Mouse (Mus musculus) kidney, embryonic 14.5 days (tissue): ENCODE measurements around the gene Il15. TPM values are rescaled to one million over a fixed set of nuclear protein-coding genes. Genes with fewer than 3 reads are reported as not detected.

Experiments
- ATAC-seq: fragments of 200-750 bp; cut with Nextera tagmentation; 2 replicates; pipeline ENCODE4 v1.8.0; 2017; ENCODE audit warnings: moderate number of reproducible peaks, mild to moderate bottlenecking, moderate TSS enrichment, moderate library complexity; ENCODE audit not compliant: low FRiP score, low TSS enrichment
- H3K27ac ChIP-seq: fragments of 300-500 bp; sonication (generic); 2 replicates; pipeline ENCODE4 v1.5.1; 2014; ENCODE audit warnings: low read depth, mild to moderate bottlenecking, low read length, moderate library complexity, mixed read lengths
- H3K27me3 ChIP-seq: fragments of 300-500 bp; sonication (generic); 2 replicates; pipeline ENCODE4 v1.6.1; 2014; ENCODE audit warnings: mild to moderate bottlenecking, low read length; ENCODE audit not compliant: control insufficient read depth, insufficient read depth
- H3K36me3 ChIP-seq: fragments of 300-500 bp; sonication (generic); 2 replicates; pipeline ENCODE4 v1.6.1; 2014; ENCODE audit warnings: low read length, mixed read lengths; ENCODE audit not compliant: control insufficient read depth, insufficient read depth
- H3K4me1 ChIP-seq: fragments of 300-500 bp; sonication (generic); 2 replicates; pipeline ENCODE4 v1.6.1; 2014; ENCODE audit warnings: low read length, mixed read lengths; ENCODE audit not compliant: control insufficient read depth, insufficient read depth
- H3K4me2 ChIP-seq: fragments of 300-500 bp; sonication (generic); replicated peaks from 2 replicates; pipeline ENCODE4 v1.6.1; 2014; ENCODE audit warnings: low read depth, mild to moderate bottlenecking, low read length
- H3K4me3 ChIP-seq: fragments of 300-500 bp; sonication (generic); 2 replicates; pipeline ENCODE4 v1.5.1; 2014; ENCODE audit warnings: mild to moderate bottlenecking, low read length
- H3K9ac ChIP-seq: fragments of 300-500 bp; sonication (generic); 2 replicates; pipeline ENCODE4 v1.6.1; 2014; ENCODE audit warnings: low read depth, mild to moderate bottlenecking, low read length, moderate library complexity
- H3K9me3 ChIP-seq: fragments of 300-500 bp; sonication (generic); 2 replicates; pipeline ENCODE4 v1.6.1; 2016; ENCODE audit warnings: low read length; ENCODE audit not compliant: control insufficient read depth
- WGBS: fragments of 180-500 bp; shearing (Covaris S2); extraction: QIAGEN DNeasy Blood & Tissue Kit; methylation state at CpG from one replicate; pipeline ENCODE4 v1.1.7; 2014; 5-methylcytosine and 5-hydroxymethylcytosine counted together
- polyA plus RNA-seq: library from polyadenylated mRNA; unstranded; fragments of >200 nt; fragmentation: Nextera tagmentation; extraction: Ambion mirVana; gene quantifications from 2 replicates; pipeline ENCODE4 v1.2.1, GENCODE M21; 2014

The Il15 gene
- polyA plus RNA-seq, 1 experiment from 2014 or later, result 7.0 TPM

- H3K4me2 ChIP-seq, result no peak overlapping the region
- no peaks in the 10 kb centered on the region for H3K9me3 ChIP-seq
- H3K9ac ChIP-seq, result no peak overlapping the region
- H3K4me1 ChIP-seq, result no peaks in the 10 kb centered on the region
- ATAC-seq, result no peak
- H3K27ac ChIP-seq, result no peak overlapping the region
- no peaks in the 10 kb centered on the region for H3K36me3 ChIP-seq
- no peak overlapping the region for H3K4me3 ChIP-seq
- H3K27me3 ChIP-seq, result no peaks in the 10 kb centered on the region
- 89% methylated on average over 8 of the region's 8 CpGs for WGBS
These were observed 71.3 kb downstream of the Il15 start for GRCm38 (mm10) chr8:82331675-82332234.

GRCm38 (mm10) chr8:82327986-82328652, 74.9 kb downstream of the Il15 start:
- Histone ChIP-seq H3K36me3 (no peaks in the 10 kb centered on the region), H3K4me2 (no peak overlapping the region), H3K27me3 (no peaks in the 10 kb centered on the region), H3K9me3 (no peaks in the 10 kb centered on the region), H3K4me1 (no peaks in the 10 kb centered on the region), H3K4me3 (no peak overlapping the region), H3K27ac (no peak overlapping the region), H3K9ac (no peak overlapping the region)
- peak; percentile 78 for ATAC-seq
- 26% methylated on average over 2 of the region's 2 CpGs for WGBS

- H3K4me1 ChIP-seq, result no peaks in the 10 kb centered on the region
- WGBS, result 70% methylated on average over 1 of the region's 1 CpGs
- no peak overlapping the region for H3K27ac ChIP-seq
- H3K27me3 ChIP-seq, result no peaks in the 10 kb centered on the region
- no peak for ATAC-seq
- no peaks in the 10 kb centered on the region for H3K36me3 ChIP-seq
- H3K4me3 ChIP-seq, result no peak overlapping the region
- no peak overlapping the region for H3K9ac ChIP-seq
- no peaks in the 10 kb centered on the region for H3K9me3 ChIP-seq
- no peak overlapping the region for H3K4me2 ChIP-seq
These were observed 77.0 kb downstream of the Il15 start for GRCm38 (mm10) chr8:82326061-82326460.

GRCm38 (mm10) chr8:82325586-82325985, 77.4 kb downstream of the Il15 start:
- Histone ChIP-seq H3K4me2 (no peak overlapping the region), H3K9me3 (no peaks in the 10 kb centered on the region), H3K27me3 (no peaks in the 10 kb centered on the region), H3K36me3 (no peaks in the 10 kb centered on the region), H3K9ac (no peak overlapping the region), H3K27ac (no peak overlapping the region), H3K4me1 (no peaks in the 10 kb centered on the region), H3K4me3 (no peak overlapping the region)
- ATAC-seq, result no peak
- 79% methylated on average over 6 of the region's 6 CpGs for WGBS

- Histone ChIP-seq H3K4me3 (no peak overlapping the region), H3K27me3 (no peaks in the 10 kb centered on the region), H3K27ac (no peak overlapping the region), H3K4me1 (no peaks in the 10 kb centered on the region), H3K9ac (no peak overlapping the region), H3K9me3 (no peaks in the 10 kb centered on the region), H3K4me2 (no peak overlapping the region), H3K36me3 (no peaks in the 10 kb centered on the region)
- 79% methylated on average over 3 of the region's 3 CpGs for WGBS
- ATAC-seq, result no peak
These were observed 85.6 kb downstream of the Il15 start for GRCm38 (mm10) chr8:82317446-82317845.

GRCm38 (mm10) chr8:82306424-82306823, 96.6 kb downstream of the Il15 start:
- no peak for ATAC-seq
- H3K4me2 ChIP-seq, result no peak overlapping the region
- no peaks in the 10 kb centered on the region for H3K36me3 ChIP-seq
- H3K4me3 ChIP-seq, result no peak overlapping the region
- H3K9ac ChIP-seq, result no peak overlapping the region
- no peaks in the 10 kb centered on the region for H3K4me1 ChIP-seq
- 21% methylated on average over 1 of the region's 1 CpGs for WGBS
- H3K9me3 ChIP-seq, result no peaks in the 10 kb centered on the region
- H3K27me3 ChIP-seq, result no peaks in the 10 kb centered on the region
- no peak overlapping the region for H3K27ac ChIP-seq

GRCm38 (mm10) chr8:82296256-82296655, 106.8 kb downstream of the Il15 start:
- WGBS, result 97% methylated on average over 2 of the region's 2 CpGs
- ATAC-seq, result no peak
- H3K36me3 ChIP-seq, result no peaks in the 10 kb centered on the region

GRCm38 (mm10) chr8:82291659-82292058, 111.4 kb downstream of the Il15 start:
- Histone ChIP-seq H3K4me1 (no peaks in the 10 kb centered on the region), H3K9me3 (no peaks in the 10 kb centered on the region), H3K36me3 (no peaks in the 10 kb centered on the region), H3K4me3 (no peak overlapping the region), H3K27ac (no peak overlapping the region), H3K4me2 (no peak overlapping the region), H3K27me3 (no peaks in the 10 kb centered on the region), H3K9ac (no peak overlapping the region)
- ATAC-seq, result no peak
- 84% methylated on average over 5 of the region's 5 CpGs for WGBS

More at GRCm38 (mm10) chr8:82296256-82296655, 106.8 kb downstream of the Il15 start:
- Histone ChIP-seq H3K4me2 (no peak overlapping the region), H3K27ac (no peak overlapping the region), H3K9me3 (no peaks in the 10 kb centered on the region), H3K27me3 (no peaks in the 10 kb centered on the region), H3K4me1 (no peaks in the 10 kb centered on the region), H3K9ac (no peak overlapping the region), H3K4me3 (no peak overlapping the region)

GRCm38 (mm10) chr8:82285866-82286265, 117.2 kb downstream of the Il15 start:
- ATAC-seq, result no peak
- no peak overlapping the region for H3K9ac ChIP-seq
- no peaks in the 10 kb centered on the region for H3K4me1 ChIP-seq
- H3K4me3 ChIP-seq, result no peak overlapping the region
- no peaks in the 10 kb centered on the region for H3K36me3 ChIP-seq
- H3K27me3 ChIP-seq, result no peaks in the 10 kb centered on the region
- H3K9me3 ChIP-seq, result no peaks in the 10 kb centered on the region
- H3K27ac ChIP-seq, result no peak overlapping the region
- 94% methylated on average over 3 of the region's 3 CpGs for WGBS
- no peak overlapping the region for H3K4me2 ChIP-seq
